Mouse (Mus musculus) embryonic fibroblast, embryonic 13.5 days (primary cell): Measurements from ENCODE around the gene 4933402J07Rik.

Experiments
- CTCF ChIP-seq: IDR thresholded peaks from 2 replicates; pipeline ENCODE4 v1.5.1; 2011; ENCODE audit warnings: mild to moderate bottlenecking, control low read depth, low read length, moderate library complexity, borderline replicate concordance; ENCODE audit not compliant: insufficient read depth
- POLR2A ChIP-seq: IDR thresholded peaks from 2 replicates; pipeline ENCODE4 v1.6.1; 2011; ENCODE audit warnings: low read depth, mild to moderate bottlenecking, control low read depth, low read length, moderate library complexity

GRCm38 (mm10) chr8:87620225-87620624, 56.6 kb downstream of the 4933402J07Rik start:
- TF ChIP-seq CTCF (no peak), POLR2A (no peak)
